Mouse (Mus musculus): ENCODE data around the gene Ndufb8.

DNA sequence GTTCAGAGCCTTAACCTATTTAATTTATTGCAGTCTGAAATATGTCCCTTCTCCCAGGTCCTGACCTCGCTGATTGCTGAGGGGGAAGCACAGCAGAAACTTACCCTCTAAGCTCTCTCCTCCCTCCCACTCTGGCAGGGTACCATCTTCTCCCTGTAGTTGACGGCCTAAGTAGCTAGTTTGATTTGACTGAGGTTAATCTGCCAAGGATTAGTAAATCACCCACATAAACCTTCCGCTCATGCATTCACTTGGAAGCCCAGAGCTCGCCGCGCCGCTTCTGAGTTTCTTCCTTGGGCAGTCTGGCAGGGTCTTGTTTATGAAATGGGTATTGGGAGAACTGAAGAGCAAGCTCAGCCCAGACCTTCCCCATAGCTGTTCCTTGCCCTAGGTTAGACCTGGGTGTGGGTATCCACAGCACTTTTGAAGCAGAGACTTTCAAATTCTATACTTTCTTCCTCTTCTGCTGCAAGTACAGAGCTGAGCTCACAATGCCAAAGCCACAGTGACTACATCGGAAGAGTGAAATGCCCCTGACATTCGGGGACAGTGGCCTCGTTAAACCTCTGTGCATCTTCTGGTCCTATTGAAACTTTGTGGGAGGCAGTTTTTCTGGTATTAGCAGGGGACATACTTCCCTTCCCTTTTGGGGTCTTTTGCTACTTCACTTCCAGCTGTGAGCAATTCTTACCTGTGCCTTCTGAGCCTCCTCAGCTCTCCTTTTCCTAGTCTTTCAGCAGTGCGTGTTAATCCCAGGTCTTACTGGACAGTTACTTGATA is 42.0 kb downstream of the Ndufb8 start:
- TF ChIP-seq POLR2A (IDR thresholded peaks at IDR 0.05; ENCODE audit: borderline replicate concordance, insufficient read depth, low read length): no peak
- no peak for TF ChIP-seq CTCF (IDR thresholded peaks at IDR 0.05; ENCODE audit: borderline replicate concordance, insufficient read depth, low read depth, low read length)
